Mouse (Mus musculus): ENCODE data around the gene Rps17. TPM values are rescaled to one million over a fixed set of nuclear protein-coding genes. Genes with fewer than 3 reads are reported as not detected.
A peak's percentile ranks its signal among the peaks of the same experiment; 100 is the strongest.

Gene Rps17
- polyA plus RNA-seq, 1 experiment: 1,376 TPM

- Histone ChIP-seq H3K4me3 (ENCODE audit: insufficient read depth, low read depth, low read length) (no peak overlapping the region), H3K27ac (ENCODE audit: insufficient read depth, low read depth, low read length) (no peak overlapping the region), H3K4me1 (ENCODE audit: control insufficient read depth, insufficient read depth, low read length) (peaks cover 9% of the 10 kb centered on the region), H3K36me3 (ENCODE audit: control insufficient read depth, insufficient read depth, low read length) (no peaks in the 10 kb centered on the region), H3K27me3 (replicated peaks; ENCODE audit: control insufficient read depth, insufficient read depth, low read length) (no peaks in the 10 kb centered on the region)
- DNase-seq: no peak
- WGBS: 72% methylated on average over 1 of the region's 1 CpGs
- TF ChIP-seq POLR2A (IDR thresholded peaks at IDR 0.05; ENCODE audit: low read depth, low read length) (no peak), CTCF (conservative IDR thresholded peaks at IDR 0.05; ENCODE audit: insufficient read depth, insufficient read length, low read depth, low read length) (no peak)
These were observed 11.3 kb upstream of the Rps17 start for GRCm38 (mm10) chr7:81356360-81356759.

- peaks cover 9% of the 10 kb centered on the region for H3K4me1 ChIP-seq (ENCODE audit: control insufficient read depth, insufficient read depth, low read length)
- TF ChIP-seq CTCF (conservative IDR thresholded peaks at IDR 0.05; ENCODE audit: insufficient read depth, insufficient read length, low read depth, low read length): no peak
- no peak for TF ChIP-seq POLR2A (IDR thresholded peaks at IDR 0.05; ENCODE audit: low read depth, low read length)
- 81% methylated on average over 7 of the region's 7 CpGs for WGBS
- H3K36me3 ChIP-seq (ENCODE audit: control insufficient read depth, insufficient read depth, low read length): no peaks in the 10 kb centered on the region
- H3K27ac ChIP-seq (ENCODE audit: insufficient read depth, low read depth, low read length): no peak overlapping the region
- H3K4me3 ChIP-seq (ENCODE audit: insufficient read depth, low read depth, low read length): no peak overlapping the region
- H3K27me3 ChIP-seq (replicated peaks; ENCODE audit: control insufficient read depth, insufficient read depth, low read length): no peaks in the 10 kb centered on the region
- DNase-seq: no peak
These were observed 10.7 kb upstream of the Rps17 start for GRCm38 (mm10) chr7:81355746-81356145.

DNA sequence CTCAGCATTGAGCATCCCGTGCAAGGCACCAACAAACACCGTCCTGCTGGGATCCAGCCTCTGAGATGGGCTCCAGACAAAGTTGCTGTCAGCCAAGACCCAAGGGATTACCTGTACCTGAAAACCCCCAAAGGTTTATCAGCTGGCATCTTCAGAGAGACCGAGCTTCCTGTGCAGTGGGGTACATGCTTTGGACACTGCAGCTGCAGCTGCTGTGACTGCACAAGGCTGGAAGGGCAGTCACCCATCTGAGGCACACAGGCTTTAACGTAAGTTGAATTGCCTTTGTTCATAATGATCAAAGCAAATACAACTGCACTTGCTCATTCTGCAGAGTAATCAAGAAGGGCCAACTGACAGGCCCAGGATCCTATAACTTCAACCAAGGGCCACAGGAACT lies 6.8 kb upstream of the Rps17 start:
- H3K4me1 ChIP-seq (ENCODE audit: control insufficient read depth, insufficient read depth, low read length): no peaks in the 10 kb centered on the region
- 85% methylated on average over 4 of the region's 4 CpGs for WGBS
- H3K27me3 ChIP-seq (replicated peaks; ENCODE audit: control insufficient read depth, insufficient read depth, low read length): no peaks in the 10 kb centered on the region
- H3K36me3 ChIP-seq (ENCODE audit: control insufficient read depth, insufficient read depth, low read length): no peaks in the 10 kb centered on the region
- H3K27ac ChIP-seq (ENCODE audit: insufficient read depth, low read depth, low read length): no peak overlapping the region
- no peak overlapping the region for H3K4me3 ChIP-seq (ENCODE audit: insufficient read depth, low read depth, low read length)
- DNase-seq: no peak
- TF ChIP-seq CTCF (conservative IDR thresholded peaks at IDR 0.05; ENCODE audit: insufficient read depth, insufficient read length, low read depth, low read length) (no peak), POLR2A (IDR thresholded peaks at IDR 0.05; ENCODE audit: low read depth, low read length) (no peak)

DNA sequence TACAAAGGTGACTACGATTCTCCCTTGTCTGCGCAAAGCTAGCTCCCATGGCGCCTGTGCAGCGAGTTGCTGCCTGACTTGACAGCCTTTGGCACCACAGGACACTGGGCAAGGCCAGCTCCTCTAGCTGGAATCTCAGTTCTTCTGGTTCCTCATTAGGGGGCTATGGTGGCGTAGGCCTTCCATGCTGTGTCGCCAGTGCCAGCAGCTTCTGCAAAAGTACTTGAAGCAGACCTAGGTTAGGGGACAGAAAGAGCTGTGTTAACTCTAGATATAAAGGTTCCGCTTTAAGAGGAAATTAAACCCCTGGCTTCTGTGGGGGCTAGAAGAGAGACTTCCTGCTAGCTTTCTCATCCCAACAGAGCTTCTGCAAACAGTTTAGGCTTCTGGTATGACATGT lies 3.2 kb upstream of the Rps17 start:
- Histone ChIP-seq H3K4me3 (ENCODE audit: insufficient read depth, low read depth, low read length) (no peak overlapping the region), H3K27ac (ENCODE audit: insufficient read depth, low read depth, low read length) (no peak overlapping the region), H3K27me3 (replicated peaks; ENCODE audit: control insufficient read depth, insufficient read depth, low read length) (no peaks in the 10 kb centered on the region), H3K4me1 (ENCODE audit: control insufficient read depth, insufficient read depth, low read length) (peaks cover 7% of the 10 kb centered on the region; the same call in 1 of the 2 replicates), H3K36me3 (ENCODE audit: control insufficient read depth, insufficient read depth, low read length) (no peaks in the 10 kb centered on the region)
- TF ChIP-seq CTCF (conservative IDR thresholded peaks at IDR 0.05; ENCODE audit: insufficient read depth, insufficient read length, low read depth, low read length) (no peak), POLR2A (IDR thresholded peaks at IDR 0.05; ENCODE audit: low read depth, low read length) (no peak)
- DNase-seq: no peak
- 71% methylated on average over 7 of the region's 7 CpGs for WGBS

- no peak for TF ChIP-seq POLR2A (IDR thresholded peaks at IDR 0.05; ENCODE audit: low read depth, low read length)
- no peak for TF ChIP-seq CTCF (conservative IDR thresholded peaks at IDR 0.05; ENCODE audit: insufficient read depth, insufficient read length, low read depth, low read length)
- peak overlapping the region; percentile 73 for H3K4me3 ChIP-seq (ENCODE audit: insufficient read depth, low read depth, low read length)
- H3K36me3 ChIP-seq (ENCODE audit: control insufficient read depth, insufficient read depth, low read length): peaks cover 4% of the 10 kb centered on the region; the same call in 1 of the 2 replicates
- peak overlapping the region; percentile 73 for H3K27ac ChIP-seq (ENCODE audit: insufficient read depth, low read depth, low read length)
- no peak for DNase-seq
- 61% methylated on average over 15 of the region's 15 CpGs for WGBS
- no peaks in the 10 kb centered on the region for H3K27me3 ChIP-seq (replicated peaks; ENCODE audit: control insufficient read depth, insufficient read depth, low read length)
- peaks cover 16% of the 10 kb centered on the region; the same call in 1 of the 2 replicates for H3K4me1 ChIP-seq (ENCODE audit: control insufficient read depth, insufficient read depth, low read length)
These were observed 555 bp upstream of the Rps17 start for GRCm38 (mm10) chr7:81345447-81346170.

DNA sequence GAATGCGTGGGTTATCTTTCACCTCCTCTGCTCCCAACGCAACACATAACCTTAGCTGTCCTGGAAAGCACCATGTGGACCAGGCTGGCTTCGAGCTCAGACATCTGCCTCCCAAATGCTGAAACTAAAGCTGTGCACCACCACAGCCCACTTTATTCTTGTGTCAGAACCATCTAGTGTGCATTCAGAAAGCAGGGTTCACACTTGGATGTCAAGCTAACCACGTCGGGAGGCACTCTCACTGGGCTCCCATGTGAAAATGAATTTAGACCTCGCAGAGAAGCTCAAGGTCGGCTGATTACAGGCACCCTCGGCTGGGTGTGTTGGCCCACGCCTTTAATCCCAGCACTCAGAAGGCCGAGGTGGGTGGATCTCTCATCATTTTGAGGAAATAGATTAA lies 1.2 kb downstream of the Rps17 start:
- Histone ChIP-seq H3K27ac (ENCODE audit: insufficient read depth, low read depth, low read length) (no peak overlapping the region), H3K4me1 (ENCODE audit: control insufficient read depth, insufficient read depth, low read length) (peaks cover 16% of the 10 kb centered on the region; the same call in 1 of the 2 replicates), H3K4me3 (ENCODE audit: insufficient read depth, low read depth, low read length) (peak overlapping the region; percentile 78), H3K36me3 (ENCODE audit: control insufficient read depth, insufficient read depth, low read length) (peaks cover 4% of the 10 kb centered on the region; the same call in 1 of the 2 replicates), H3K27me3 (replicated peaks; ENCODE audit: control insufficient read depth, insufficient read depth, low read length) (no peaks in the 10 kb centered on the region)
- TF ChIP-seq CTCF (conservative IDR thresholded peaks at IDR 0.05; ENCODE audit: insufficient read depth, insufficient read length, low read depth, low read length) (no peak), POLR2A (IDR thresholded peaks at IDR 0.05; ENCODE audit: low read depth, low read length) (no peak)
- 2% methylated on average over 10 of the region's 10 CpGs for WGBS
- no peak for DNase-seq

GRCm38 (mm10) chr7:81343316-81343715 lies 1.7 kb downstream of the Rps17 start:
- H3K4me1 ChIP-seq (ENCODE audit: control insufficient read depth, insufficient read depth, low read length): peaks cover 16% of the 10 kb centered on the region; the same call in 1 of the 2 replicates
- 24% methylated on average over 8 of the region's 8 CpGs for WGBS
- TF ChIP-seq POLR2A (IDR thresholded peaks at IDR 0.05; ENCODE audit: low read depth, low read length) (no peak), CTCF (conservative IDR thresholded peaks at IDR 0.05; ENCODE audit: insufficient read depth, insufficient read length, low read depth, low read length) (no peak)
- H3K4me3 ChIP-seq (ENCODE audit: insufficient read depth, low read depth, low read length): peak overlapping the region; percentile 10; the same call in 1 of the 2 replicates
- peak overlapping the region; percentile 63; the same call in 1 of the 2 replicates for H3K27ac ChIP-seq (ENCODE audit: insufficient read depth, low read depth, low read length)
- peak; percentile 47 for DNase-seq
- no peaks in the 10 kb centered on the region for H3K27me3 ChIP-seq (replicated peaks; ENCODE audit: control insufficient read depth, insufficient read depth, low read length)
- H3K36me3 ChIP-seq (ENCODE audit: control insufficient read depth, insufficient read depth, low read length): peaks cover 4% of the 10 kb centered on the region; the same call in 1 of the 2 replicates

Measured in kidney, adult 2 months (tissue).